Mouse (Mus musculus): ENCODE measurements around the gene Fmnl1.

The Fmnl1 gene

DNA sequence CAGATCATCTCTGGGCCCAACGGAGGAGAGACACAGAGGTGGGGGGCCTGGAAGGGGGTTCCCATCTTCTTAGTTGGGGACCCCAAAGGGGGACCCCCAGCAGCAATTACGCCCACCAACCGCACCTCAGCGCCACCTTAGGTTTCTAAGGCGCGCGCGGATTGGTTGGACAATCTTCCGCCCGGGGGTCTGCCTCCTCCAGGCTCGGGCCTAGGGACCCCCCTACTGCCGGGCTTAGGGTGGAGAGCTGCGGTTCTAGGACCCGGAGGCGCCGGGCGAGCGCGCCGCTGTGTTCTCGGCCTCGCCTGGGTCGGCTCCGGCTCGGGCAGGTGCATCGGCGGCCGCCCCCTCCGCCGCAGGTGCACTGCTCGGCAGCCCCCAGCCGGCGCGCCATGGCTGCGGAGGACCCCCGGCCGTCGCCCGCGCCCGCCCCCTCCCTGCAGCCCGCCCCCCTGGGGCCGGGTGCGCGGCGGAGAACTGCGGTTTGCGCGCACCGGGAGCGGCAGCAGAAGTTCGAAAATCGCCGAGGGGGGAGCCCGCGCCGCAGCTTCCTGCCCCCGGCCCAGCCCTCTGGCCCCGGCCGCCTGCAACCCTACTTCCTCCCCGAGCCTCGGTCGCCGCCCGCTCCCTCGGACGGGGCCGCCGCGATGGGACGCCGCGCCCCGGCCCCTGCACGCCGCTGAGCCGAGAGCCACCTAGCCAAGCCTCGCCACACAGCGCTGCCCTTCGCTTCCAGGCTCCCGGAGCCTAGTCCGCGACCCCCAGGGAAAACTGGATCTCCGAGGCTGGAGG lies at the start of gene Fmnl1:
Gene Fmnl1 (plus strand): TSS at position 614 of the 792 bp plus-strand sequence.
- peak; percentile 42 to 49 for DNase-seq (ENCODE audit: low spot score in 2 of 2)

DNA sequence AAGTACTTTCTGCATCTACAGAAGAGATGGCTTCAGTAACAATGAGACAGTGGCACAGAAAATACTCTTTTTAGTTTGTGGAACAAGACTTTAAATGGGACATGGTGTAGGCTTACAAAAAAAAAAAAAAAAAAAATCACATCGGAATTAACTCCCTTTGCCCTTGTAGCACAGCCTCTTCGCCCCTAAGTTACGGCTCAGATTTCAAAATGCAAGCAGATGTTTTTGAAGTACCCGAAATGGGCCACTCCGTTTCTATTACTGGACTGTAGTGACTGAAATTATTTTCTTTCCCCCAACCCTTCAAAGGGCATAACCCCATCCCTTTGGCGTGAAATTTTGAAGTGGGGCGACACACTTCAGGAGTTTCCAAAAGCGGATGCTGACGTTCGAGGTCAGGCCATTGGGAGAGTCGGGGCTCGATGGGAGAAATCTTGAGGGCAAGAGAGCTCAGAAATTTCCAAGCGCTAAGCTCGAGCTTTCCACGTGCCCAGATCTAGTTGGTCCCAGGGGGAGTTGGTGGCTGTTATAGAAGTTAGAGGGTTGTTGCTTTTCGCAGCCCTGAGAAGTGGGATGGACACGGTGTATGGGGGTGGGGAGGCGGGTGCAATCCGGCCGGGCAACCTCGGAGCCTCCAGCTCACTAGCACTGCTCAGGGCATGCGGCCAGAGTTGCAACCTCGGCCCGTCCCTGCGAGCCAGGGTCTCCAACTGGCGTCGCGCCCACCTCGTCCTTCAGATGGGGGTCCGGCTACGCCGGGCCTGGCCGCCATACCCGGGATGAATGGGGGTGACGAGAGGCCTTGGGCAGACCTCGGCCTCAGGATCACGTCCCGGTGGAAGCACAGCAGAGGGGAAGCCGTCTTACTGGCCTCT lies 39.0 kb upstream of the Fmnl1 start, which contains the start of gene Hexim2:
Gene Hexim2 (plus strand): TSS at position 729 of the 875 bp plus-strand sequence.
- peak; percentile 60 to 64 for DNase-seq (ENCODE audit: low spot score in 2 of 2)

DNA sequence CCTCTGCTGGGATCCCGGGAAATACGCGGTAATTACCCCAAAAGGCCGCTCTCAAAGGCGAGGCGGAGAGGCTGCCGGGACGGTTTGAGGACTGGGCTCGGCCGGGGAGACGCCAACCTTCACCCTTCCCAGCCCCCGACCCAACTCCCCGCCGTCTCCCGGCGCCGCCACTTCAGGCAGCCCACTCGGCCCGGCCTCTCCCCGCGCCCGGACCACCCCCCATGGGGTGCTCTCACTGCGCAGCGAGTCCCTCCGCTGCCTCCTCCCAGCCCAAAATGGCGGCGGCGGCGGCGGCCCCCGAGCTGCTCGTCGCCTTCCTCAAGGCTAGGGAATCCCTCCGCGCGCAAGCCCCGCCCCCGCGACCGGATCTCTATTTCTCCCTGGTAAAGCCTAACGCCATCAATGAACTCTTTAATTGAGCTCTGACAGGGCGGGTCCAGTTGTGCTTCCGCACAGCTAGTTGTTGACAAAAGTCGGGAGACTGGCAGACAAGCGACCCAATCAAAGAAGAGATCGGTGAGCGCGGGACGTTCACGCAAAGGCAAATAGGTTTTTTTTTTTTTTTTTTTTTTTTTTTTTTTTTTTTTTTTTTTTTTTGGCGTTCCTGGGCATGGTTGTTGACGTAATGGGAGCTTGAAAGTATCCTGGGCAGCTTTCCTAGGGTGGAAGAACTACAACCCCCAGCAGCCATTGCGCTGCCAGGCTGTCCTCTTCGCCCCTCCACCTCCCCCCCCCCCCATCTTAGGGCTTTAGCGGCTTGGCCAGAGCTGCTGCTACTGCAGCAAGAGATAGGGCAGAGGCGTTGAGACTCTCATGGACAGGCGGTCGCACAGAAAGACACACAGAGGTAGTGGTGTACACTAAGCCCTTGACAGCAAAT lies 38.1 kb upstream of the Fmnl1 start:
- DNase-seq (ENCODE audit: low spot score in 2 of 2) = peak; percentile 100

DNA sequence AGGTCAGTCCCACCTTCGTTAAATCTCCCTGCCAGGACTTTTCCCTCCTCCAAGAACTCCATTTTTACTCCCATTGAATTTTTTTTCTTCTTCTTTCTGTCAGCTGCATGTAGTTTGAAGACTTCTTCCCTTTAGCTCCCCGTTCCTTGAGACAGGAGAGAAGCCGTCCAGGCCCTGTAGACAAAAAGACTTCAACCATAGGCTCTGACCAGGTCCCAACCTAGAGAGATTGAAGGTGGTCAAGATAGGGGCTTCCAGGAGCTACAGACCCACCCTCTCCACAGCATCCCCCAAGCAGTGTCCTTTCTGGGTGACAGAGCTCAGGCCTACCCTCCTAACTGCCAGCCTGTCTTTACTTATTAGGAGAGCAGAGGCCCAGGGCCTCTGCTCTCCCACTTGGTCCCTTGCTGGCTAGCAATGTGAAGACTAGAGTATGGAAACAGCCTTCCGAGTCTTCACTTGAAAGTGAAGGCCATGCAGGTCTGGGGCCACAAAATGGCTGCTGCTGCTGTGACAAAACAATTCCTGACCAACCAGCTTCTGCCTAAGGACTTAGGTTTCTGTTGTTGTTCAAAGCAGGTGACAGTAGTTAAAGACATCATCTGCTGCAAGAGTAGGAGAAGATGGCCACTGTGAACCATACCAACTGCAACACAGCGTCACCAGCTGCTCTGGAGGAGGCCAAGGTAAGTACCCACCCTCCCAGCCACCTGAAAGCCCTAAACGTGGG lies 37.3 kb upstream of the Fmnl1 start:
- no peak for DNase-seq (ENCODE audit: low spot score in 2 of 2)

DNA sequence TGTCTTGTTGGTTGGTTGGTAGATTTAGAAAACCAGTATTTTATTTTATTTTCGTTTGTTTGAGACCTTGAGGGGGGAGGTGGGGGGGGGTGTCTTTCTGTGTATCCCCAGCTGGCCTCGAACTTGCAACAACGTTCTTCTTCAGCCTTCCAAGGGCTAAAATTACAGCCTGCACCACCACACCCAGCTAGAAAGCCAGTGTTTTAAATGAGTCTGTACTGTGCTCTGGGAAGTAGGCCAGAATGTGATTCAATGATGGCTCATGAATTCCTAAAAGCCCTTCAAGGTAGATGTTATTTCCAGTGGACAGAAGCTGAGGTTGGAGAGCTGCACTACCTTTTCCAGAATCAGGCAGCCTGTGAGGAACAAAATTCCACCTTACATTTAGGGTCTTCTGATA lies 36.7 kb upstream of the Fmnl1 start:
- peak in 1 of 2 experiments; percentile 43 for DNase-seq (ENCODE audit: low spot score in 2 of 2)

DNA sequence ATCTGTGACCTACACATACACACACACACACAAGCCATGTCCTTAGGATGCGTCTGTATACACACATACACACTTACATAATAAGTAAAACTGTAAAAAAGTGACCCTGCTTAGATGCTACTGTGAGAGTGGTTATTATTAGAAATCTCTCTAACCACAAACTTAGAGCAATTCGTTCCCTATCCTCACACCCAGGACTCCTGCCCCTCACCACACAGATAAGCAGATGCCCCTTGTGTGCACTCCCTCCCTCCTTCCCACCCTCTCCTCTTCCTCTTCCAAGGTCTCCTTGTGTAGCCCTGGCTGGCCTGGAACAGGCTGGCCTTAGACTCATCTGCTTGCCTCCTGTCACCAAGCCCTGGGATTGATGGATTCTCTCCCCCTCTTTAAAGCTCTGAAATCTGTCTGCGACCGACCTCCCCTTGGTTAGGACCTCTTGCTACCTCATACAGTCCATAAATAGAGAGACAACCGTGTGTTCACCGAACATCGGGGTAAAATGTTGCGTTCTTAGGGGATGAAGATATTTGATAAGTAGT lies 34.8 kb upstream of the Fmnl1 start:
- DNase-seq (ENCODE audit: low spot score in 2 of 2) = no peak

DNA sequence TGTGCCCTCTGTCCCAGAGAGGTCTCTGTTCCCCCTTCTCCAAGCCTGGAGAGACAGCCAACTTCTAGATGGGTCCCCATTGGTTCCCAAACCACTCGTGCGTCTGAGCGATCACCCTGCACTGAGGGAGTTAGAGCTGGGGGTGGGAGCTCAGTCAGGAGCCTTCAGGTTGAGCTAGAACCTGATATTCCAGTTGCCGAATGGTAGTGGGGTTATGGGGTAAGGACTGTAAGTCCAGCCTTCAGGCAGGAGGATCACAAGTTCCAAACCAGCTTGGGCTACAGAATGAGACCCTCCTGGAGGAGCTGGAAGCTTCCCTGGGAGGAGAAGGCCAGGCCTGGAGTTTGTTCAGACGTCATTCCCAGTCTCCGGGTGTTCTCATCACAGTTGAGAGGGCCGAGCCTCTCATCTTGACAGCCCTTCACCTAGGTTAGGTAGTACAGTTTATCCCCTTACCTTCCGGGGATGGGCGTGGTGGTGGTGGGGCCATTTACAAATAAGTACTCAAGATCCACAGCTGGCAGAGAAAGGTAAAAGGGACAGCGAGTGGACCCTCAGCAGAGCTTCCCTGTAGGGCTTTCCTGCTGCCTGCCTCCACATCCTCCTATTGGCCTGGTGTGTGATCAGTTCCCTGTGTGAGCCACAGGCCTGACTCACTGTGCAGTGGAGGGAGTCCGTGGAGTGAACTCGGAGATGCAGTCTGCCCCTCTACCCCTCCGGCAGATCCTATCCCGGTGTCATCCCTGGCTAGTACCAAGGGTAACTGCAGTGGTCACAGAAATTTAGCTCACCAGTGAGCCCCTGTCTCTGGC lies 30.8 kb upstream of the Fmnl1 start:
- DNase-seq (ENCODE audit: low spot score in 2 of 2) = no peak

DNA sequence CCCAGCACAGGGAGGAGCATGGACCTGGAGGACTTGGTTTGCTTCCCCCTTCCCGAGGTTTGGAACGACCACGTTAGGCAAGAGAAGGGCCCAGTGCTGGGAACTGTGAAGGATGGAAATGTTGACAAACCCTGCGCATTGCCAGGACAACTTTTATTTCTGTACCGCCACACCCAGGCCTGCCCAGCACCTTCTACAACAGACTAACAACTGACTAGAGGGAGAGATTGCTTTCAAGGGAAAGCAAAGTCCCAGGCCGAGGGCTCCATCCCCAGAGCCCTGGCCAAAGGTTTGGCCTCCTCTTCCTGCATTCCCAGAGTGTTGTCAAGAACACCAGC lies 30.2 kb upstream of the Fmnl1 start:
- no peak for DNase-seq (ENCODE audit: low spot score in 2 of 2)

DNA sequence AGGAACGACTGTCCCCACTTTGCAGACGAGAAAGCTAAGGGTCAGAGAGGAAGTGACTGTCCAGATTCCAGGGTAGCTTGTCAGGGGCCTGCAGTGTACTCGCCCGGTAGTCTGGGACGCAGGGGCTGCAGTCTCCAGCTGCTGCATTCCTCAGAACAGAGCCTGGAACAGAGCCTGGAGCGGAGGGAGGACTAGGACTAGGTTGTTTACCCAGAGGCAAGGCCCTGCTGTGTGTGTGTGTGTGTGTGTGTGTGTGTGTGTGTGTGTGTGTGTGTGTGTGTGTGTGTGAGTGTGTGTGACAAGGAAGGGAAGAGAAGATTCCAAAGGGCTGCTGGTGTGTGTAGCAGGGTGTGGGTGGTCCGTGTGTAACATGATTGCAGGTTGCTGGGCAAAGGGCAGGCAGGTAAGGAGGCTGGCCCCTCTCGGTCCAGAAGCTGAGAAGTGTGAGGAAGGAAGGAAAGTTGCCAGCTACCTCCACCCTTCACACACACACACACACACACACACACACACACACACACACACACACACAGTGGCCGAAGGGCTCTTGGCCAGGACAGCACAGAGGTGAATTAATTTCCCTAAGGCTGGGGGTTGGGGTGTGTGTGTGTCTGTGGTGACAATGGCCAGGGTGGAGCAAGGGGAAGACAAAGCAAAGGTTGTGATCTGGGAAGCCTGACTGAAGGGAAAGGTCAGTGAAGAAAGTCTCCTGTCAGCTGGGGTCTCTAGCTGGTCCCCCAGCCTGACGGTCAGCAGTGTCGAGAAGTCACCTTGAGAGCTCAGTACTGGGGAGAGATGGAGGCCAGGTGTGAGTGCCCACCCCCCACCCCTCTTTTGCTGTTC lies 29.6 kb upstream of the Fmnl1 start:
- DNase-seq (ENCODE audit: low spot score in 2 of 2) = peak in 1 of 2 experiments; percentile 27

DNA sequence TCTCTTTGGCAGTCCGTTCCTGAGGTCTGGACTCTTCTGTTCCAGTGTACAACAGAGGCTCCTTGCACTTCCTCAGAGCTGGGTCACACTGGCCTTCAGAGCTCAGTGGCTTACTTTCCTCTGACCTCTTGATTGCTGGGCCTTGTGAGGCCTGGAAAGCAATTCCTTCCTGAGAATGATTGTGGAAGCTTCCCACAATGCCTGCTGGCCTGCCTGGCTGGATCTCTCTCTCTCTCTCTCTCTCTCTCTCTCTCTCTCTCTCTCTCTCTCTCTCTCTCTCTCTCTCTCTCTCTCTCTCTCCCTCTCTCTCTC lies 29.0 kb upstream of the Fmnl1 start:
- DNase-seq (ENCODE audit: low spot score in 2 of 2) = no peak

DNA sequence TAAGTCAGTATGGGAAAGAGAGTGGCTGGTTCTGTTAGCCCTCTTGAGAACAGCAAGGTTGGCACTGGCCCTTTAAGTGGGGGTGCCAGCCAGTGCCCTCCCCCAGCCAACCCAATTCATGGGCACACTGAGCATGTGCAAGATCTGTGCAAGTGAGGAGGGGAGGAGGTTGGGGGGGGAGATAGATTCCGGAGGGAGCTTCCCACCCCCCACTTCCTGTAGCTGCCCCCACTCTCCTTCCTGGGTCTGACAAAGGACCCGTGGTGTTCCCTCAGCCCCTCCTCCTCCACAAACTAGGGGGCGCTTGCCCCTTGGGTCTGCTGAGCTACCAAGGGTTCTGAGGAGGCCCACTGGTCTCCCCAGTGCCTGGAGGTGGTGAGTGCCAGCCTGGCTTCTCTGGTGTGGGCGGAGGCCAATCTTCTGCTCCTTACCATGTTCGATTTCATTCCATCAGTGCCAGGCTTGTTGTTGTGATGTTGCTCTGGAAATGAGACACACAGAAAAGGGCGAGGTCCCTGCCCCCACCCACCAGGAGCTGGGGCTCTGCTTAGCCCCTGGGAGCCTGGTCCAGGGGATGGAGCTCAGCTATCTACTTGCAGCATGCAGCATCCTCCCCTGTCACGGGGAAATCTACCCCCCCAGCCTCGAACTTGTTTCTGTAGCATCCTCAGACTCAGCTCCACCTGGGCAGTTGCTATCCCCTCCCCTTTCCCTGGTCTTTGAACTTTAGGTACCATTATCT lies 28.3 kb upstream of the Fmnl1 start:
- DNase-seq (ENCODE audit: low spot score in 2 of 2) = peak; percentile 87 to 91

DNA sequence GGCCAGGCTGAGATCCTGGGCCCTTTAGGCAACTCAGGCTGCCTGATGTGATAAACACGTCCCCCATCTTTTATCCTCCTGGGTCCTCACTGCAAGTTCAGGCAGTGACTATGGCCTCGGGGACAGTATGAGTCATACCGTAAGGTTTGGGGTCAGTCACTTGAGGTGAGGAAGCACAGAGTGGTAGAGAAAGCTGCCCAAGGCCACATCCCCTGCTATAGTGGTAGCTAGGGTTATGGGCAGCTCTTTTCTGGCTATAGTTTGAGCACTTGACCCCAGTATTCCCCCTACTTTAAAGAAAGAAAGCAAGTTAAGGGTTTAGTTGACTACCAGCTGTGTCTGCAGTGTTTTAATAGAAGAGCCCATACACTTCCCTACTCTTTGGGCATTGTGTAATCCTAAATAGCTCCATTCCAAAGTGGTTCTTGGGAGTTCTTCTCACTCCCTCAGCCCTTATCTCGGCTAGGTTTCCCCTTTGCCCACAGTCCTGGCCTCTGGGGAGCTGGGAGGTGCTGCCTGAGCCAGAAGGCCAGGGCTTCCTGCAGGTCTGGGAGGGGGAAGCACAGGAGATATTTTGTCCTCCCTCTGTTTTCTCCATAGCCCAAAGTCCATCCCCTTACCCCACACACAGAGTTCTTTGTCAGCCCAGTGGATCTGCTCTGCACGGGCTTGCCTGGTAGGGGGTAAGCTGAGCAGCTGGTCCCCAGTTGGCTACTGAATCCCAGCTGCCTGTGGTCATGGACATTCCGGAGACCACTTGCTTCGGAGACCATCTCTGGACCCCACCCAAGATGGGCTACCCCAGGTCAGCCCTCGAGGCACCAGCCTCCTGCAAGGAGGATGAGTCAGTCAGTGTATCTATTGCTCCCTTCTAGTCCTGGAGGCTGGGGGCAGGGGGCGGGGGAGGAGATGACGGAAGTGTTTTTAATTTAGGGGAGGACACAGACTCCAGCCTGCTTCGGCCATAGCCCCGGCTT lies 26.3 kb upstream of the Fmnl1 start:
- no peak for DNase-seq (ENCODE audit: low spot score in 2 of 2)

DNA sequence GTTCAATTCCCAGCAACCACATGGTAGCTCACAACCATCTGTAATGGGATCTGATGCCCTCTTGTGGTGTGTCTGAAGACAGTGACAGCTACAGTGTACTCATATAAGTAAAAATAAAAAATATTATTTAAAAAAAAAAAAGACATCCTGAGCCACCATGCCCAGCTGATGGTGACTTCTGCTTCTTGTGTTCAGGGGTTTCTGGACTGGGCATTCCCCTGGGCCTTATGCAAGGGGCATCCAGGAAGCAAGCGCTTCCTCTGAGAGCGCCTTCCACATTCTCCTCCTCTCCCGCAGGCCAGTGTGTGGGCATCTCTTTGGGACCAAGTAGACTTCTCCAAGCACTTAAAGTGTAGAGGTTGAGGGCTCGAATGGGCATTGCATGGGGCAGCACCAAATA lies 24.5 kb upstream of the Fmnl1 start:
- no peak for DNase-seq (ENCODE audit: low spot score in 2 of 2)

DNA sequence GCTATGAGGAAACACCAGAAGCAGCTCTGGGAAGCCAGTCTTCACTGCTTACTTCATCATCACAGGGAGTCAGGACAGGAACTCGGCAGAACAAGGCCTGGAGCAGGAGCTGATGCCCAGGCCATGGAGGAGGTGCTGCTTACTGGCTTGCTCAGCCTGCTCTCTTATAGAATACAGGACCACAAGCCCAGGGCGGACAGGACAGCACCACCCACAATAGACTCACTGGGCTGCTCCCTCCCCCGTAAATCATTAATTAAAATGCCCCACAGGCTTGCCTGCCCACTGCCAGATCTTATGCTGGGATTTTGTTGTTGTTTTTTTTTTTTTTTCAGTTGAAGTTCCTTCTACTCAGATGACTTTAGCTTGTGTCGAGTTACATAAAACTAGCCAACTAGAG lies 23.1 kb upstream of the Fmnl1 start:
- DNase-seq (ENCODE audit: low spot score in 2 of 2) = no peak

DNA sequence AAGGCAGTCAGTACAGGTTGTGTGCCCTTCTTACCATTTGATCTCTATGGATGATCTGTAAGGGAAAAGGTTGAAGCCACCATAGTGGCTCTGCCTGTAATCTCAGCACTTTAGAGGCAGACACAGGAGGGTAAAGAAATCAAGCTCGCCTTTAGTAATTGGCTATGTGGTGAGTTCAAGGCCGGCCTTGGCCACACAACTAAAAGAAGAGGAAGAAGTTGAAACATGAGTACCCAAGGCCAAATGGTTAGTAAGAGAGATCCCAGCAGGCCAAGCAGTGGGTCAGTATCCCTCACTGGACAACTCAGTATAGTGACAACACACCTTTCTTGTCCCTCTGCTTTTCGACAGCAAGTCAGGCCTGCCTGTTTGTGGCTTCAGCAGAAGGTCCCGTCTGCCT lies 21.1 kb upstream of the Fmnl1 start:
- no peak for DNase-seq (ENCODE audit: low spot score in 2 of 2)

DNA sequence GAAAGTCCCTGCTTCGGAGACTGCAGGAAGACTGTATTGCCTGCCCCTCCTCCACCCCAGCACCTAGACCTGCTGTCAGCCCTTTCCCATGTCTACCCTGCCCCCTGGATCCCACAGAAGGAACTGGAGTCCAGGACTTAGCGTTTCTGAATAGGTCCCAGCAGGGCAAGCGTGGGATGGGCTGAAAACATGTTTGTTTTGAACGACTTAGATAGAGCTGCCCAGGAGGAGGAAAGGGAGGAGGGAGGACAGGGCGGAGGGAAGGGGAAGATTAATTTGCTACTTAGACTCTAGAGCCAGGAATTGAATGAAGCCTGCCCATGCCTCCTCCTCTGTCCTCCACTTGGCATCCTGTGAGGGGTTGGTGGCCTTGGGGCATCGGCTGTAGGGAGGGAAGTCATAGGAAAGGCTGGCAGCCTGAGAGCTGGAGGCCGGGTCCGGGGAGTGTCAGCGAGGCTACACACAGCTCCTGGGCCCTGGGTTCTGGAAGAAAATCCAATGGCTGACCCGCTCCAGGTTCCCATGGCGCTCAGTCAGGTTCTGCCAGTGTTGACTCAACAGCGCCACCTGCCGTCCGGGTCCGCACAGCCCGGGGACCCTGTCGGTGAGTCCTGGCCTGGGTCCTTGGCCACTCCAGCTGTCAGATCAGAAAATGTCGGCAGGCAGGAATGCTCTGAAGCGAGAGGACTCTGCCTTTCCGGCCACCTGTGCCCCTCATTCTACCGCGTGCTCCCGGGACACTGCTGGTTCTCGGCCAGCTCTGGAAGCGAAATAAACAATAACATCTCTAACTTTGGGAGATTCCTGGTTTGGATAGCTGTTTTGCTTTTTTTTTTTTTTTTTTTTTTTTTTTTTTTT lies 12.1 kb upstream of the Fmnl1 start:
- peak; percentile 93 to 95 for DNase-seq (ENCODE audit: low spot score in 2 of 2)

All from frontal cortex, postnatal 36 days (tissue).